Mouse (Mus musculus) liver, embryonic 11.5 days (tissue): ENCODE data around the gene Dll1. TPM values are rescaled to one million over a fixed set of nuclear protein-coding genes. Genes with fewer than 3 reads are reported as not detected.

Experiments
- ATAC-seq: fragments of 200-750 bp; cut with Nextera tagmentation; replicated peaks from 2 replicates; pipeline ENCODE4 v1.8.0; 2017; ENCODE audit warnings: moderate number of reproducible peaks, mild to moderate bottlenecking, moderate TSS enrichment, moderate library complexity; ENCODE audit not compliant: low FRiP score
- DNase-seq: peaks from one replicate; pipeline ENCODE4 v3.0.0-alpha.2; 2017; ENCODE audit warnings: low spot score
- H3K27ac ChIP-seq: fragments of 300-500 bp; sonication (generic); 2 replicates; pipeline ENCODE4 v1.5.1; 2014; ENCODE audit warnings: mild to moderate bottlenecking, low read depth, low read length, control low read depth
- H3K27me3 ChIP-seq: fragments of 300-500 bp; sonication (generic); replicated peaks from 2 replicates; pipeline ENCODE4 v1.6.1; 2014; ENCODE audit warnings: low read length, mixed read lengths; ENCODE audit not compliant: control insufficient read depth, insufficient read depth
- H3K36me3 ChIP-seq: fragments of 300-500 bp; sonication (generic); 2 replicates; pipeline ENCODE4 v1.6.1; 2014; ENCODE audit warnings: mild to moderate bottlenecking, low read length, moderate library complexity, mixed read lengths; ENCODE audit not compliant: control insufficient read depth, insufficient read depth
- H3K4me1 ChIP-seq: fragments of 300-500 bp; sonication (generic); replicated peaks from 2 replicates; pipeline ENCODE4 v1.6.1; 2014; ENCODE audit warnings: low read length, mixed read lengths; ENCODE audit not compliant: control insufficient read depth, insufficient read depth
- H3K4me2 ChIP-seq: fragments of 300-500 bp; sonication (generic); 2 replicates; pipeline ENCODE4 v1.6.1; 2014; ENCODE audit warnings: mild to moderate bottlenecking, control low read depth, moderate library complexity
- H3K4me3 ChIP-seq: fragments of 300-500 bp; sonication (generic); 2 replicates; pipeline ENCODE4 v1.5.1; 2014; ENCODE audit warnings: low read depth, low read length, control low read depth
- H3K9ac ChIP-seq: fragments of 300-500 bp; sonication (generic); 2 replicates; pipeline ENCODE4 v1.6.1; 2014; ENCODE audit warnings: low read depth, low read length, control low read depth
- H3K9me3 ChIP-seq: fragments of 300-500 bp; sonication (generic); 2 replicates; pipeline ENCODE4 v1.6.1; 2016; ENCODE audit warnings: low read length, inconsistent platforms, mixed read lengths; ENCODE audit not compliant: control insufficient read depth
- WGBS: fragments of 180-500 bp; shearing (Covaris S2); extraction: QIAGEN DNeasy Blood & Tissue Kit; methylation state at CpG from one replicate; pipeline ENCODE4 v1.1.7; 2014; 5-methylcytosine and 5-hydroxymethylcytosine counted together
- polyA plus RNA-seq: library from polyadenylated mRNA; unstranded; fragments of >200 nt; fragmentation: Nextera tagmentation; extraction: Ambion mirVana; gene quantifications from 2 replicates; pipeline ENCODE4 v1.2.1, GENCODE M21; 2014

Dll1 gene
- polyA plus RNA-seq: 2.2 and 2.3 TPM in 2 replicates

DNA sequence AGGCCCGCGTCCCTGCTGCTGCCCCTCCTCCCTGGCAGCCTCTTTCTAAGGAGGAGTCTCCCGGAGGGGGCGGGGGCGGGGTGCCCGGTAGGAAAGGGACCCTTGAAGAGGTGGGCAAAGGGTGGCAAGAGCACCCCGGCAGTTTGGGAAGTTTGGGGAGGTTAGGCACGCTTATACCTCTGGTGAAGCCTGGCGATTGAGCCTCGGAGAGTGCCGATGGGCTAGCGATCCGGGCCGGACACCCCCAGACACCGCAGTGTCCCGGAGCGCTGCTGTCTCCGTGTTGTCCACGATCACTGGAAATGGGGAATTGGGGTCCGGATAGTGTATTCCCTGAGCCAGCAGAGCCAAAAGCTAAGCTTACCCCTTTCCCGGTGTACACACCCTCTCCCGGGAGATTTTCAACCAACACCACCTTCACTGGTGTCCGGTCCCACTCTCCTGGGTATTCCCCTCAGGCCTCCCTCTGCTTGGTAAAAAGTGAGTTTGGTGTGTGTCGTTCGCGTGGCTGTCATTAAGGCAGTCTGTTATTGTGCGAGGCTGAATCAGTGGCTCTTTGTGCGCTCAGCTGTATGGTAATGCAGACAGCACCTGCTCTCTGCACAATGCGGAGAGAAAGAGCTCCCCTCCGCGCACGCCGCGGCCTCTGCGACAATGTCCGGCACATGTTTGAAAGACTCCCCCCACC is at the start of gene Dll1:
Gene Dll1 (minus strand): TSS at position 379 of the 688 bp plus-strand sequence.
- Histone ChIP-seq H3K4me3 (peak within 1 kb of the TSS; percentile 58), H3K4me2 (peak within 1 kb of the TSS; percentile 78), H3K9ac (peak within 1 kb of the TSS; percentile 35; the same call in 1 of the 2 replicates), H3K9me3 (no peaks in the 10 kb centered on the region), H3K27ac (peak within 1 kb of the TSS; percentile 43; the same call in 1 of the 2 replicates), H3K27me3 (peaks cover 96% of the 10 kb centered on the region), H3K36me3 (no peaks in the 10 kb centered on the region), H3K4me1 (peaks cover 6% of the 10 kb centered on the region)
- 1% methylated on average over 36 of the region's 36 CpGs for WGBS
- ATAC-seq (no peak), DNase-seq (peak; percentile 36)

- no peak overlapping the region for H3K4me3 ChIP-seq
- WGBS: 82% methylated on average over 3 of the region's 3 CpGs
- no peaks in the 10 kb centered on the region for H3K4me1 ChIP-seq
- no peak overlapping the region for H3K27ac ChIP-seq
- DNase-seq (no peak), ATAC-seq (no peak)
- H3K4me2 ChIP-seq: no peak overlapping the region
- peaks cover 20% of the 10 kb centered on the region for H3K36me3 ChIP-seq
- no peaks in the 10 kb centered on the region for H3K27me3 ChIP-seq
- no peak overlapping the region for H3K9ac ChIP-seq
- H3K9me3 ChIP-seq: peaks cover 3% of the 10 kb centered on the region; the same call in 1 of the 2 replicates
Measured at GRCm38 (mm10) chr17:15425931-15426330, 49.3 kb upstream of the Dll1 start.

GRCm38 (mm10) chr17:15423080-15423765 is 46.6 kb upstream of the Dll1 start:
- H3K36me3 ChIP-seq: peaks cover 22% of the 10 kb centered on the region
- H3K4me1 ChIP-seq: no peaks in the 10 kb centered on the region
- WGBS: 71% methylated on average over 8 of the region's 8 CpGs
- H3K9ac ChIP-seq: no peak overlapping the region
- H3K4me3 ChIP-seq: no peak overlapping the region
- no peak overlapping the region for H3K27ac ChIP-seq
- H3K27me3 ChIP-seq: no peaks in the 10 kb centered on the region
- ATAC-seq (no peak), DNase-seq (no peak)
- H3K9me3 ChIP-seq: peaks cover 3% of the 10 kb centered on the region; the same call in 1 of the 2 replicates
- H3K4me2 ChIP-seq: no peak overlapping the region

- Histone ChIP-seq H3K27ac (no peak overlapping the region), H3K9me3 (peaks cover 3% of the 10 kb centered on the region; the same call in 1 of the 2 replicates), H3K4me2 (no peak overlapping the region), H3K9ac (no peak overlapping the region), H3K36me3 (peaks cover 27% of the 10 kb centered on the region), H3K4me1 (no peaks in the 10 kb centered on the region), H3K27me3 (no peaks in the 10 kb centered on the region), H3K4me3 (no peak overlapping the region)
- no peak for ATAC-seq
- no peak for DNase-seq
- 92% methylated on average over 9 of the region's 9 CpGs for WGBS
Measured at GRCm38 (mm10) chr17:15422666-15423065, 46.0 kb upstream of the Dll1 start.

DNA sequence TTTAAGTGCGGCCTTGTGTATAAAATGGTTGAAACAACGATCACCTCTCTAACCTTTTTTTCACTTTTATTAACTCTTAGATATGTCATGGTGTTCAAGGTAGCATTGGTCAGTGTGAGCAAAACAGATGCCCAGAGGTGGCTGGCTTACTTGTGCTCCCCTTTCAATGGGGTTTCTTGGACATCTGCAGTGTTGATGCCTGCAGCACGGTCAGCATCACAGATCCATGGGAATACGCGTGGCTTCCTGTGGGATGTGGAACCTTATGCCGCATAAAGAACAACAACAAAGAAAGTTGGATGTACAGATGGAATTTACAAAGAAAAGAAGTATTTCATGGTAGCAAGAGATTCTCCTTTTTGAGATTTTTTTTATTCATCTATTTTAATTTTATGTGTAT is 44.8 kb upstream of the Dll1 start:
- H3K27ac ChIP-seq: no peak overlapping the region
- no peak overlapping the region for H3K4me2 ChIP-seq
- no peaks in the 10 kb centered on the region for H3K27me3 ChIP-seq
- peaks cover 3% of the 10 kb centered on the region; the same call in 1 of the 2 replicates for H3K9me3 ChIP-seq
- ATAC-seq (no peak), DNase-seq (no peak)
- H3K36me3 ChIP-seq: peaks cover 29% of the 10 kb centered on the region
- no peak overlapping the region for H3K9ac ChIP-seq
- 93% methylated on average over 6 of the region's 6 CpGs for WGBS
- H3K4me1 ChIP-seq: no peaks in the 10 kb centered on the region
- H3K4me3 ChIP-seq: no peak overlapping the region

GRCm38 (mm10) chr17:15420021-15420603 is 43.4 kb upstream of the Dll1 start:
- Histone ChIP-seq H3K4me1 (no peaks in the 10 kb centered on the region), H3K36me3 (peaks cover 27% of the 10 kb centered on the region), H3K27ac (no peak overlapping the region), H3K9me3 (peaks cover 3% of the 10 kb centered on the region; the same call in 1 of the 2 replicates), H3K27me3 (no peaks in the 10 kb centered on the region), H3K4me3 (no peak overlapping the region), H3K4me2 (no peak overlapping the region), H3K9ac (no peak overlapping the region)
- ATAC-seq (no peak), DNase-seq (no peak)
- WGBS: 89% methylated on average over 8 of the region's 8 CpGs

- peaks cover 3% of the 10 kb centered on the region; the same call in 1 of the 2 replicates for H3K9me3 ChIP-seq
- H3K4me1 ChIP-seq: no peaks in the 10 kb centered on the region
- H3K4me3 ChIP-seq: no peak overlapping the region
- no peak overlapping the region for H3K27ac ChIP-seq
- DNase-seq (no peak), ATAC-seq (0 out of 2 replicates have a peak, but pooled peaks have one; percentile 36)
- H3K27me3 ChIP-seq: no peaks in the 10 kb centered on the region
- WGBS: 68% methylated on average over 8 of the region's 8 CpGs
- no peak overlapping the region for H3K9ac ChIP-seq
- H3K4me2 ChIP-seq: no peak overlapping the region
- H3K36me3 ChIP-seq: peaks cover 25% of the 10 kb centered on the region
Measured at GRCm38 (mm10) chr17:15419534-15419933, 42.9 kb upstream of the Dll1 start.

- H3K9ac ChIP-seq: no peak overlapping the region
- DNase-seq: no peak
- H3K4me3 ChIP-seq: no peak overlapping the region
- H3K9me3 ChIP-seq: no peaks in the 10 kb centered on the region
- H3K27me3 ChIP-seq: no peaks in the 10 kb centered on the region
- peaks cover 12% of the 10 kb centered on the region for H3K36me3 ChIP-seq
- ATAC-seq: no peak
- H3K4me1 ChIP-seq: no peaks in the 10 kb centered on the region
- no peak overlapping the region for H3K4me2 ChIP-seq
- 86% methylated on average over 12 of the region's 12 CpGs for WGBS
- H3K27ac ChIP-seq: no peak overlapping the region
Measured at GRCm38 (mm10) chr17:15416596-15417215, 40.0 kb upstream of the Dll1 start.
